Mouse (Mus musculus): ENCODE measurements around the gene Atf7.

DNA sequence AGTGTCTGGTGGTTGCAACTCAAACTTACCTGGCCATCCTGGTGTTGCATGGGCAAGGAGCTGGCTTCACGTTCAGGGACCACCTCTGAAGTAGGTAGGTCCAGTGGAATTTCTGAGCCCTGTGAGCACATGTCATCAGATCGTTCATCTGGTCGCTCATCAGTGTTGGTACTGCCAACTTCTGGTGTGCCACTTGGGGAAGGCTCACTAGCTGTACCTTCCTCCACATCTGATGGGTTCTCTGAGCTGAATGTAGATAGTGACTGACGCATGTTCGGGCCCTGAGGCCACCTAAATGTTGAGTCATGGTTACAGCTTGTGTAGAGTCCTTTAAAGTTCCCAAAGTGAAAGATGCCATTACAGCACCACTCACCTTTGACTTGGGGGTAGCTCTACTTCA lies 124.8 kb downstream of the Atf7 start:
- TF ChIP-seq CTCF (IDR thresholded peaks at IDR 0.05; ENCODE audit: low read depth) (no peak), EP300 (optimal IDR thresholded peaks at IDR 0.05) (no peak)
